Mouse (Mus musculus): ENCODE measurements around the gene Tmsb15a.
"Not testable (repeated sequence)": the region's sequence is repeated elsewhere in the genome, so short reads cannot be mapped to it uniquely, and the experiment has no call there.

Gene Tmsb15a

DNA sequence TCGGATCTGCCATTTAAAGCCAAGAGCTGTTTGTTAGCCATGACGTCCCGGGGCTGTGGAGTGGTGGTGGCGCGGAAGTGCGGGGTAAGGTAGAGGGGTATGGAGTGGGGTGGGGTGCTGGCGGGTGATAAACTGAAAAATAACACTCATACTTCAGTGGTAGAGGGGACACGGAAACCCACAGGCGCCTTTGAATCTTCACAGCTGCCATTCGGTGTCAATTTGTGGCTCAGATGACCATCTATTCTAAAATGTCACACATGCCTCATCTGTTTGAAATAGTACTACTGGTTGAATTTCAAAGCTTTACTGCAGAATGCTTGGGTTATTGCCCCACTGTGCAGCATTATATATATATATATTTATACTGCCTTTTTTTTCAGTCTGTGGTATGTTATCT, at the start of gene Tmsb15a:
Tmsb15a (minus strand) TSS at position 101 of the 400 bp plus-strand sequence.
- no peak for DNase-seq (ENCODE audit: low read depth, low spot score)

- DNase-seq (ENCODE audit: low read depth, low spot score) = no peak
Measured at GRCm38 (mm10) chrX:135768565-135768964, 43.5 kb upstream of the Tmsb15a start.

- no peak for DNase-seq (ENCODE audit: low read depth, low spot score)
Measured at GRCm38 (mm10) chrX:135768043-135768548, 43.0 kb upstream of the Tmsb15a start.

DNA sequence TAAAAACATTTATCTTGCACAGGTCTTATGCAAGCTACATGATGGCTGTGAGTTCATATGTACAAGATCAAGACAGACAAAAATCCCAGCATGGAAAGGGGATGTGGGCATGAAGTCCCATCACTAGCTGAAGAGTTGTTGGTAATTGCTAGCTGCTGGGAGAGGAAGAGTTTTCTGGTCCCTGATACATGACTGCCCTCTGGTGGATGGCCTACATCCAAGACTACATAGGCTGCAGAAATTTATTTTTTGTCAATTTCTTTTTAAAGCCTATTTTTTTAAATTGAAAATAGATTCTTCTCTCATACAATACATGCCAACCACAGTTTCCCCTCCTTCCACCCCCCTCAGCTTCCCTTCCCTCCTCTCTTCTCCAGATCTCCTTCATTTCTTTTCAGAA, 36.6 kb upstream of the Tmsb15a start:
- DNase-seq (ENCODE audit: low read depth, low spot score) = no peak

DNA sequence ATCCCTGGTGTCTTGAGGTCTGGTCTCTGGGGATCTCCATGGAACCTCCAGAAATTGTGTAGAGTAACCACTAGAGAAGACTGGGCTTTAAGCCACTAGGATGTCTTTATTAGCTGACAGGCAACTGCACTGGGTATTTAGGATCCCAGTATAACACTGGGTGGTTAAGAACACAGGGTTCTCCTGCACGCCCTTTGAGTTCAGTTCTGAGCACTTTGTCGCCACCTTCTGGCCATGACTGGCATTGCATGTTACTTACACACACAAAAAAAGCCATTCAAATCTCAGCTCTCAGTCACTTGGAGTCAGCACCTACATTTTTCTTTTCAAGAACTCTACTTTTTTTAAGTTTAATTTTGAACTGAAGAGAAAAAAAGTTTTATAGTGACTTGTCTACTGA, 27.8 kb upstream of the Tmsb15a start:
- no peak for DNase-seq (ENCODE audit: low read depth, low spot score)

DNA sequence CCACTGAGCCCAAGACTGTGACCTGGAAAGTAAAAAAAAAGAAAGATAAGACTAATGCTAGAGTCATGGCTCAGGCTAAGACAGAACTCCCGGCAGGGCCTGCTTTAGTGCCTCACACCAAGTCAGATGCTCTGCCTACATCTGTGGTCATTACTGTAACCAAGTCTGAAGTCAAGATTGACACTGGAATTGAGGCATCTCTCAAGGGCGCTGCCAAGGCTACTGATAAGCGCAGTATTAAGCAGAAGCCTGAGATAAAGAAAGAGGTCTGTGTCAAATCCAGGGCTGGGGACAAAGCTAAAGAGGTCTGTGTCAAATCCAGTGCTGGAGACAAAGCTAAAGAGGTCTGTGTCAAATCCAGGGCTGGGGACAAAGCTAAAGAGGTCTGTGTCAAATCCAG, 20.3 kb upstream of the Tmsb15a start:
- DNase-seq (ENCODE audit: low read depth, low spot score) = not testable (repeated sequence)

GRCm38 (mm10) chrX:135743056-135743355, 17.9 kb upstream of the Tmsb15a start:
- no peak for DNase-seq (ENCODE audit: low read depth, low spot score)

- peak; percentile 55 for DNase-seq (ENCODE audit: low read depth, low spot score)
Measured at GRCm38 (mm10) chrX:135742304-135743055, 17.4 kb upstream of the Tmsb15a start, which contains the start of the genes Armcx5 and Gprasp1. TSS of gene Armcx5 (plus strand) at chrX:135742733. TSS of gene Gprasp1 (plus strand) at chrX:135742733.

- DNase-seq (ENCODE audit: low read depth, low spot score) = no peak
Measured at GRCm38 (mm10) chrX:135738730-135739520, 13.9 kb upstream of the Tmsb15a start.

GRCm38 (mm10) chrX:135712845-135713244, 12.2 kb downstream of the Tmsb15a start:
- no peak for DNase-seq (ENCODE audit: low read depth, low spot score)

- DNase-seq (ENCODE audit: low read depth, low spot score) = no peak
Measured at GRCm38 (mm10) chrX:135704349-135704748, 20.7 kb downstream of the Tmsb15a start.

DNA sequence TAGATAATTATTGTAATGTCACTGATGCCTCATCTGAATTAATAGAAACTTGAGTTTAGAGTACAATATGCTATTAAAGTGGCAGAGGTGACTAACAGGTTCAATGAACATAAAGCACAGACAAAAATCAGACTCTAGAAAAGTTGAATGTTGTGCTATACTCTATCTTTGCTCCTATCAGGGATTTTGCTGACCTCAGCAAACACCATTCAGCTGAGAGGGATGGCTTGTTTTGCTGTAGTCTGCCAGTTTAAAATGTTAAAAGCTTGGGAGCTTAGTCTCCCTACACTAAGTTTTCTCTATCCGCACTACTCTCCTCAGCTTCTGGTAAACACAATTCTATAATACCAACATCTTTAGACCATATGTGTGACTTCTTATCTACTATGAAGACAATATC, 21.9 kb downstream of the Tmsb15a start:
- DNase-seq (ENCODE audit: low read depth, low spot score) = no peak

- DNase-seq (ENCODE audit: low read depth, low spot score) = no peak
Measured at GRCm38 (mm10) chrX:135693633-135694032, 31.4 kb downstream of the Tmsb15a start, which contains the start of gene Tcp11x2. TSS of gene Tcp11x2 (minus strand) at chrX:135693790.

DNA sequence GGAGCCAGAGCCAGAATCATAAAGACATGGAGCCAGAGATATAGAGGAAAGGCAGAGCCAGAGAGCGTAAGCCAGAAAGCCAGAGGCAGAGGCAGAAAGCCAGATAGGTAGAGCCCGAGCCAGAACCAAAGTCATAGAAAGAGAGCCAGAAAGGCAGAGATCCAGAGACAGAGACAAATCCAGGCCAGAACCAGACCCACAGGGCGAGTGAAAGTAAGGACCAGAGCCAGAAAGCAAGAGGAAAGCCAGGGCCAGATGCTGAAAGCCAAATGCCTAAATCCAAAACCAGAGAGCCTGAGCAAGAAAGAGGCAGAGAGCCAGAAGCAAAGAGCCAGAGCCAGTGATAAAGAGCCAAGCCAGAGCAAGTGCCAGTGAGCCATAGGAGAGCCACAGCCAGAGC, 37.3 kb downstream of the Tmsb15a start:
- DNase-seq (ENCODE audit: low read depth, low spot score) = no peak

GRCm38 (mm10) chrX:135681858-135682257, 43.2 kb downstream of the Tmsb15a start:
- DNase-seq (ENCODE audit: low read depth, low spot score) = no peak

Data from WW6 (cell line).